Mouse (Mus musculus) CH12.LX (cell line): ENCODE data around the gene Car5a. TPM values are rescaled to one million over a fixed set of nuclear protein-coding genes. Genes with fewer than 3 reads are reported as not detected.

Experiments
- DNase-seq: peaks from one replicate; pipeline ENCODE4 v3.0.0-alpha.2; 2013; ENCODE audit errors: extremely low read depth
- H3K27ac ChIP-seq: 2 replicates; pipeline ENCODE4 v1.5.1; 2012; ENCODE audit warnings: low read depth, mild to moderate bottlenecking, control low read depth, moderate library complexity; ENCODE audit not compliant: insufficient read depth
- H3K27me3 ChIP-seq: replicated peaks from 2 replicates; pipeline ENCODE3; 2012; ENCODE audit warnings: inconsistent platforms
- H3K36me3 ChIP-seq, 2 experiments: replicated peaks in 1 of 2; 2 replicates each; pipeline versions ENCODE3 to v1.6.1; 2012; ENCODE audit warnings: inconsistent platforms in 1 of 2, low read length in 1 of 2, mild to moderate bottlenecking in 1 of 2, mixed read lengths in 1 of 2, moderate library complexity in 1 of 2; ENCODE audit not compliant: control insufficient read depth in 1 of 2, insufficient read depth in 1 of 2
- H3K4me1 ChIP-seq, 2 experiments: 2 replicates each; pipeline ENCODE4 v1.6.1; 2012; ENCODE audit warnings: inconsistent platforms in 1 of 2, moderate library complexity in 1 of 2; ENCODE audit not compliant: insufficient read depth in 2 of 2, control insufficient read depth in 1 of 2
- H3K4me2 ChIP-seq: 2 replicates; pipeline ENCODE4 v1.6.1; 2012; ENCODE audit warnings: low read depth, mild to moderate bottlenecking, control low read depth; ENCODE audit not compliant: poor library complexity, insufficient read depth, severe bottlenecking
- H3K4me3 ChIP-seq, 3 experiments: fragments of 150-350 bp in 1 of 3; sonication (generic) in 1 of 3; replicated peaks in 1 of 3; 2 replicates each; pipeline versions ENCODE3 to v1.5.1; 2011 to 2012; ENCODE audit warnings: low read depth in 2 of 3, low read length in 2 of 3, mild to moderate bottlenecking in 2 of 3, moderate library complexity in 2 of 3, control low read depth in 1 of 3, improper control_type of control experiment in 1 of 3, inconsistent platforms in 1 of 3, mixed read lengths in 1 of 3; ENCODE audit not compliant: poor library complexity in 1 of 3
- H3K79me2 ChIP-seq: replicated peaks from 2 replicates; pipeline ENCODE4 v1.6.1; 2012; ENCODE audit warnings: mild to moderate bottlenecking, moderate library complexity; ENCODE audit not compliant: control insufficient read depth, poor library complexity, insufficient read depth, severe bottlenecking; ENCODE audit errors: extremely low read depth
- H3K9ac ChIP-seq: 2 replicates; pipeline ENCODE4 v1.6.1; 2012; ENCODE audit warnings: low read depth, mild to moderate bottlenecking, control low read depth, moderate library complexity; ENCODE audit not compliant: insufficient read depth
- H3K9me3 ChIP-seq: replicated peaks from 2 replicates; pipeline ENCODE3; 2012; ENCODE audit warnings: low read length, inconsistent platforms, mixed read lengths
- CHD1 ChIP-seq: IDR thresholded peaks from 2 replicates; pipeline ENCODE4 v1.6.1; 2012; ENCODE audit warnings: low read depth, low read length, improper control_type of control experiment, inconsistent platforms
- CHD2 ChIP-seq: IDR thresholded peaks from 2 replicates; pipeline ENCODE4 v1.6.1; 2011; ENCODE audit warnings: low read length, improper control_type of control experiment
- CTCF ChIP-seq, 2 experiments: IDR thresholded peaks in 1 of 2; conservative IDR thresholded peaks in 1 of 2; 2 replicates each; pipeline ENCODE4 v1.5.1; 2011 to 2012; ENCODE audit warnings: low read depth in 2 of 2, low read length in 2 of 2, improper control_type of control experiment in 1 of 2, inconsistent platforms in 1 of 2, mild to moderate bottlenecking in 1 of 2, moderate library complexity in 1 of 2
- ETS1 ChIP-seq: conservative IDR thresholded peaks from 2 replicates; pipeline ENCODE4 v1.6.1; 2012; ENCODE audit warnings: low read depth, mild to moderate bottlenecking, inconsistent platforms, low read length, improper control_type of control experiment, moderate library complexity
- HCFC1 ChIP-seq: IDR thresholded peaks from 2 replicates; pipeline ENCODE4 v1.6.1; 2012; ENCODE audit warnings: low read depth, mild to moderate bottlenecking, inconsistent platforms, low read length, improper control_type of control experiment
- KAT2A ChIP-seq: IDR thresholded peaks from 2 replicates; pipeline ENCODE4 v1.6.1; 2012; ENCODE audit warnings: low read length, improper control_type of control experiment, inconsistent platforms; ENCODE audit not compliant: insufficient replicate concordance
- MAFK ChIP-seq: IDR thresholded peaks from 2 replicates; pipeline ENCODE4 v1.6.1; 2011; ENCODE audit warnings: low read length, improper control_type of control experiment; ENCODE audit not compliant: insufficient replicate concordance
- MAZ ChIP-seq: IDR thresholded peaks from 2 replicates; pipeline ENCODE4 v1.6.1; 2012; ENCODE audit warnings: low read depth, mild to moderate bottlenecking, inconsistent platforms, low read length, improper control_type of control experiment, moderate library complexity
- MEF2A ChIP-seq: IDR thresholded peaks from 2 replicates; pipeline ENCODE4 v1.6.1; 2014; ENCODE audit warnings: low read depth, mild to moderate bottlenecking, inconsistent platforms, low read length, improper control_type of control experiment, borderline replicate concordance
- MYC ChIP-seq: IDR thresholded peaks from 2 replicates; pipeline ENCODE4 v1.6.1; 2011; ENCODE audit warnings: low read depth, mild to moderate bottlenecking, improper control_type of control experiment, low read length
- NELFE ChIP-seq: IDR thresholded peaks from 2 replicates; pipeline ENCODE4 v1.6.1; 2011; ENCODE audit warnings: low read depth, low read length, improper control_type of control experiment
- PAX5 ChIP-seq: IDR thresholded peaks from 2 replicates; pipeline ENCODE4 v1.6.1; 2012; ENCODE audit warnings: low read length, inconsistent platforms, mixed read lengths
- RAD21 ChIP-seq: IDR thresholded peaks from 2 replicates; pipeline ENCODE4 v1.6.1; 2011; ENCODE audit warnings: low read depth, mild to moderate bottlenecking, low read length, improper control_type of control experiment, moderate library complexity
- SIN3A ChIP-seq: IDR thresholded peaks from 2 replicates; pipeline ENCODE4 v1.6.1; 2012; ENCODE audit warnings: low read length, improper control_type of control experiment, inconsistent platforms
- TBP ChIP-seq: conservative IDR thresholded peaks from 2 replicates; pipeline ENCODE4 v1.6.1; 2011; ENCODE audit warnings: low read depth, low read length, improper control_type of control experiment
- TCF12 ChIP-seq: IDR thresholded peaks from 2 replicates; pipeline ENCODE4 v1.6.1; 2014; ENCODE audit warnings: low read depth, mild to moderate bottlenecking, inconsistent platforms, low read length, improper control_type of control experiment
- UBTF ChIP-seq: IDR thresholded peaks from 2 replicates; pipeline ENCODE4 v1.6.1; 2012; ENCODE audit warnings: low read depth, mild to moderate bottlenecking, inconsistent platforms, low read length, improper control_type of control experiment, moderate library complexity
- USF1 ChIP-seq: IDR thresholded peaks from 2 replicates; pipeline ENCODE4 v1.6.1; 2014; ENCODE audit warnings: low read depth, mild to moderate bottlenecking, inconsistent platforms, low read length, improper control_type of control experiment
- USF2 ChIP-seq: conservative IDR thresholded peaks from 2 replicates; pipeline ENCODE4 v1.6.1; 2011; ENCODE audit warnings: low read depth, low read length, improper control_type of control experiment
- ZC3H11A ChIP-seq: IDR thresholded peaks from 2 replicates; pipeline ENCODE4 v1.6.1; 2012; ENCODE audit warnings: low read depth, mild to moderate bottlenecking, inconsistent platforms, low read length, improper control_type of control experiment
- ZKSCAN1 ChIP-seq: IDR thresholded peaks from 2 replicates; pipeline ENCODE4 v1.6.1; 2012; ENCODE audit warnings: low read depth, inconsistent platforms, low read length, improper control_type of control experiment, borderline replicate concordance
- ZMIZ1 ChIP-seq: IDR thresholded peaks from 2 replicates; pipeline ENCODE4 v1.6.1; 2012; ENCODE audit warnings: low read depth, mild to moderate bottlenecking, inconsistent platforms, low read length, improper control_type of control experiment
- dilution Hi-C: fragments of 300-500 bp; cut with MboI; formaldehyde crosslinking; loops from 2 replicates; pipeline ENCODE4 v1.14.3; 2020; ENCODE audit warnings: low sequenced_read_pairs; ENCODE audit not compliant: extremely low pct_unique_long_range_greater_than_20kb, extremely low pct_ligation_motif_present
- in situ Hi-C: fragments of 300-500 bp; cut with MboI; formaldehyde crosslinking; loops from 3 replicates; pipeline ENCODE4 v1.14.3; 2019; ENCODE audit warnings: low sequenced_read_pairs, low pct_ligation_motif_present, low pct_unique_long_range_greater_than_20kb, mixed read lengths
- polyA plus RNA-seq: library from polyadenylated mRNA; unstranded; fragments of >175 nt; gene quantifications from 2 replicates; pipeline ENCODE4 v1.2.1, GENCODE M21; 2012; ENCODE audit warnings: low read depth; ENCODE audit not compliant: insufficient read length
- total RNA-seq, 2 experiments: library from RNA; depleted of rRNA; stranded (reverse); fragments of 300-350 nt in 1 of 2; fragments of >200 nt in 1 of 2; gene quantifications; 2 replicates each; pipeline ENCODE4 v1.2.3; 2012 to 2014

Car5a gene
- total and polyA plus RNA-seq, 3 experiments, result 1.6 to 9.7 TPM; not detected in 1

GRCm38 (mm10) chr8:121968542-121968941 lies 23.8 kb upstream of the Car5a start:
- H3K79me2 ChIP-seq, result peaks cover 8% of the 10 kb centered on the region
- in situ Hi-C loops, result no loop called here
- TF ChIP-seq ETS1 (no peak), TBP (no peak), PAX5 (no peak), MAZ (no peak), USF1 (no peak), MAFK (no peak), HCFC1 (no peak), NELFE (no peak), MEF2A (no peak), SIN3A (no peak), USF2 (no peak)
- TF ChIP-seq, all 38 proteins: peak for 0
- no peak for DNase-seq
- Histone ChIP-seq H3K4me2 (no peak overlapping the region), H3K36me3 (peaks cover 9 to 34% of the 10 kb centered on the region in 2 experiments), H3K27me3 (no peaks in the 10 kb centered on the region), H3K27ac (no peak overlapping the region), H3K9me3 (no peaks in the 10 kb centered on the region), H3K4me3 (no peak overlapping the region), H3K9ac (no peak overlapping the region), H3K4me1 (peaks cover 17 to 67% of the 10 kb centered on the region in 2 experiments)
- dilution Hi-C loops, result no loop called here

DNA sequence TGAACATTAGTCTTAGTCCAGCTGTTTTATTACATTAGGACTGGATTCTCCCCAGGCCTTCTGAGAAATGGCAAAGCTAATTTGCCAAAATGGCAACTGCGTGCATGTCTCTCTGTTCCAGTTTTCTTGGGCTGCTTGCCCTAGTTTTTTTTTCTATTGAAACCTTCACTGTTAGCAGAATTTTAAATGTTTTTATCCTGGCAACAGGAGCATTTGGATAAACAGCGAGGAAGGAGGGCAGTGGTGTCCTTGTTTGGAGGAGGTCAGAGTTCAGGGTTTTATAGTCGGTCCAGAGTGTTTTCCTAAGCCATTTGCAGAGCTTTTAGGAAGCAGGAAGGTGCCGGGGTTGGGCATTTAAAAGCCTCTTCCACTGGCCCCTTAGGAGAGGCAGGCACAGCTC lies 23.3 kb upstream of the Car5a start:
- no peak for DNase-seq
- no peak for TF ChIP-seq TBP
- no peak for TF ChIP-seq ZC3H11A
- TF ChIP-seq MEF2A, result no peak
- TF ChIP-seq CTCF (conservative IDR thresholded peaks at IDR 0.05 in 1 of 2, IDR thresholded peaks at IDR 0.05 in 1 of 2; ENCODE audit: low read depth in 2 of 2, low read length in 2 of 2), result no peak
- no peak for TF ChIP-seq CHD2
- no peak for TF ChIP-seq KAT2A
- TF ChIP-seq TCF12, result no peak
- TF ChIP-seq USF1, result no peak
- no peak for TF ChIP-seq MYC
- no peak for TF ChIP-seq ZMIZ1
- TF ChIP-seq USF2, result no peak
- no peak for TF ChIP-seq MAZ
- TF ChIP-seq UBTF, result no peak
- TF ChIP-seq MAFK, result no peak
- no peak for TF ChIP-seq RAD21
- no peak for TF ChIP-seq CHD1
- no peak for TF ChIP-seq PAX5
- no peak for TF ChIP-seq ZKSCAN1
- no peak overlapping the region for H3K9ac ChIP-seq
- peaks cover 17 to 70% of the 10 kb centered on the region in 2 experiments for H3K4me1 ChIP-seq
- H3K79me2 ChIP-seq, result peaks cover 8% of the 10 kb centered on the region
- H3K27ac ChIP-seq, result no peak overlapping the region
- no peak overlapping the region for H3K4me2 ChIP-seq
- in situ Hi-C loops, result no loop called here
- H3K36me3 ChIP-seq, result peaks cover 9 to 36% of the 10 kb centered on the region in 2 experiments
- H3K9me3 ChIP-seq, result no peaks in the 10 kb centered on the region
- no peak overlapping the region for H3K4me3 ChIP-seq
- no peaks in the 10 kb centered on the region for H3K27me3 ChIP-seq
- dilution Hi-C loops, result no loop called here
